Mouse (Mus musculus) adrenal gland, postnatal 0 days (tissue): ENCODE measurements around the gene Ctla2a. TPM values are rescaled to one million over a fixed set of nuclear protein-coding genes. Genes with fewer than 3 reads are reported as not detected.

Experiments used
- polyA plus RNA-seq: library from polyadenylated mRNA; unstranded; fragments of >200 nt; fragmentation: Nextera tagmentation; extraction: Ambion mirVana; gene quantifications from 2 replicates; pipeline ENCODE4 v1.2.1, GENCODE M21; 2015

Ctla2a gene
- polyA plus RNA-seq, result 81.0 and 90.9 TPM in 2 replicates

DNA sequence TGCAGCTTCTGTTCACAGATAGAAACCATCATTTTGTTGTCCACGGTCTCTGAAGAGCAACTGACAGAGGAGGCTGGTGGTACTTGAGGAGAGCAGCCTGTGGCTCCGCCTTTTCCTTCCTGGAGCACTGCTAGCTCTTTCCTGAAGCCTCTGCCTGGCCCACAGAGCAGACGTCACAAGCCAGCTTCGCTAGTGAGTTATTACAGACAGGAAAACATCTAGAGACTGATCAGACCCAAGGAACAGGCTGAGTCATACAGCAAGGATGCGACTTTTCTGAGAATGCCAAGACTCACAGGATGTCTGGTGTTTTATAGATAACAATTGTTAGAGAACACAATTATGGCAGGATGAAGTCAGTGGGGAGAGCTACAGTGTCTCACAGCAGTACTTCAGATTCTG is at the start of gene Ctla2a, which contains the start of gene Gm49391:
Gene Ctla2a, minus strand, starts transcription at position 126 of the 402 bp plus-strand sequence.
Gene Gm49391, minus strand, starts transcription at position 72 of the 402 bp plus-strand sequence.

DNA sequence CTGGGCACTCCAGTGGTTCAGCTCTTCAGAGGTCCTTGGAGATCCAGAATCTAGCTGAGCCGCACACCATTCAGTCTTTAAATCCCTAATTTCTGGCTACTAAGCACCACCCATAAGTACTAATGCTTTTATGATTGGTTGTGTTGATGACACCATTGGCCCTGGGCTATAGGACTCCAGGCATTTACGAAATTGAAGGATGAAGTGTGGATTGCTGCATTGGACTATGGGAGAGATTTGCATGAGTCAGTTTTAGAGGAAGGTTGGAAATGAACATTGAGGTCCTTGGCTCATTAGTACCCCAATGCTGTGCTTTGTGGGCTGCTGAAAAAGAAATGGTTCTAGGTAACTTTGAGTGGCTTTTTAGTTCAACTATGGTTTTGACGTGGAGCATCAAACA is 5.5 kb upstream of the Ctla2a start, which contains the start of gene Tpbpa:
Gene Tpbpa, minus strand, starts transcription at position 101 of the 400 bp plus-strand sequence.

DNA sequence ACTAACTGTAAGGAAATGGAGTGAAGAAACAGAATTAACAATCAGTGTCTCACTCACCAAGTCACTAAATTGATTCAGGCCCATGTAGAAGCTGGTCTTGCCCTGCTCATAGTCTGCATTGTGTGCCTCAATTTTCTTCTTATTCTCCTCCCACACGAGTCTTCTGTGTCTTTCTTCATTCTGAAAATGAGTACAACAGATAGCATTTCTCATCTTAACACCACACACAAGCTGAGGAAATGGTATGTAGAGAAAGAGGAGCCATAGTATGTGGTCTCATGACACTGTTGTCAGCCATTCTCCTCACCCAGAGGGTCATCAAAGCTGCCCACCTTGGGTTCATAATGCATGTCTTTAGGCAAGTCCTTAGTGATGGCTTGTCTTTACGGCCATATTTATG is 935 bp downstream of the Ctla2a start, which contains the start of gene Gm49393:
Gene Gm49393, minus strand, starts transcription at position 101 of the 400 bp plus-strand sequence.

GRCm38 (mm10) chr13:60904780-60905179 is 31.6 kb downstream of the Ctla2a start, which contains the start of gene Tpbpb:
Gene Tpbpb (minus strand): TSS chr13:60904880.

GRCm38 (mm10) chr13:60897328-60897727 is 39.1 kb downstream of the Ctla2a start, which contains the start of gene Ctla2b:
Gene Ctla2b (minus strand): TSS chr13:60897447.

DNA sequence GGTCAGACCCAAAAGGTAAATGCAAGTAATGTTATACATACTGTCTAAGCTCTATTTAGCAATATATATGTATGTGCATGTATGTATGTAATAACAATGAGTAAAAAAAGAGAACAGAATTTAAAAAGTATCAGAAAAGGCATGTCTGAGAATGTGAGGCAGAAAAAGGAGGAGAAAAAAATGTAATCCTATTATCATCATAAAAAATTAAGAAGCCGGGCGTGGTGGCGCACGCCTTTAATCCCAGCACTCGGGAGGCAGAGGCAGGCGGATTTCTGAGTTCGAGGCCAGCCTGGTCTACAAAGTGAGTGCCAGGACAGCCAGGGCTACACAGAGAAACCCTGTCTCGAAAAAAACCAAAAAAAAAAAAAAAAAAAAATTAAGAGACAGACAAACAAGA is 39.6 kb downstream of the Ctla2a start, which contains the start of gene Gm49392:
Gene Gm49392, minus strand, starts transcription at position 101 of the 400 bp plus-strand sequence.

Other genes with a start within 250 kb of the Ctla2a start
- not detected in 2 replicates for gene BC051665, start 150.3 kb downstream of the Ctla2a start, polyA plus RNA-seq
- gene Ctsll3, start 133.8 kb downstream of the Ctla2a start, polyA plus RNA-seq, result not detected in 2 replicates
- 18.6 and 26.2 TPM in 2 replicates for gene 4930486L24Rik, start 72.2 kb downstream of the Ctla2a start, polyA plus RNA-seq
- 0.18 and 0.98 TPM in 2 replicates for gene Gm49392, start 39.7 kb downstream of the Ctla2a start, polyA plus RNA-seq
- gene Ctla2b, start 39.2 kb downstream of the Ctla2a start, polyA plus RNA-seq, result 7.7 and 9.6 TPM in 2 replicates
- not detected in 2 replicates for gene Tpbpb, start 31.7 kb downstream of the Ctla2a start, polyA plus RNA-seq
- gene Gm49393, start 1.0 kb downstream of the Ctla2a start, polyA plus RNA-seq, result 1.2 and 4.2 TPM in 2 replicates
- 4.2 and 7.7 TPM in 2 replicates for gene Gm49391, start 54 bp downstream of the Ctla2a start, polyA plus RNA-seq
- gene Tpbpa, start 5.4 kb upstream of the Ctla2a start, polyA plus RNA-seq, result not detected in 2 replicates
- gene Ctsj, start 69.3 kb upstream of the Ctla2a start, polyA plus RNA-seq, result 0.17 and 0.19 TPM in 2 replicates
- not detected in 2 replicates for gene Ctsq, start 104.0 kb upstream of the Ctla2a start, polyA plus RNA-seq
- gene Ctsr, start 227.6 kb upstream of the Ctla2a start, polyA plus RNA-seq, result not detected in 2 replicates